Mouse (Mus musculus): ENCODE measurements around the gene Prss37.

DNA sequence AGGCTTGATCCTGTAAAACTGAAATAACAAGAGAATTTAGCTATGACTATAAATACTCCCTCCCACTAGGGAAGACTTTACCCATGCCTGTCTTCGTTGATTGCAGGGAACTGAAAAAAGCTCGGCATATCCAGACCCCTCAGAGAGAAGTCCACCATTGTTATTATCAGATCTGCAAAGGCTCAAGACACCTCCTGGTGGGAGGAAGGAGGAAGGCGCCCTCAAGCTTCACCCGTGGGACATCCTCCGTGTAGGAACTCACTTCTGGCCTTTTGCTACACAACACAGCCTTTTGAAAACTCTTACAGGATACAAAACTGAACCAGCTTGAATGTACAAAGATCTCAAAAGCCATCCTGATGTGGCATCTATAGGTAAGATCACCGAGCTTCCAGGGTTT, 53.6 kb downstream of the Prss37 start:
- TF ChIP-seq POLR2A (IDR thresholded peaks at IDR 0.05; ENCODE audit: borderline replicate concordance, extremely low read depth, insufficient read depth, insufficient read length, poor library complexity, severe bottlenecking) (no peak), CTCF (IDR thresholded peaks at IDR 0.05; ENCODE audit: borderline replicate concordance, extremely low read depth, insufficient read depth, insufficient read length) (peak; percentile 38; the same call in 1 of the 2 replicates)

Measured in brain, embryonic 14.5 days (tissue).